Mouse (Mus musculus) E14TG2a.4 (cell line): ENCODE measurements around the gene Mrpl28.

Experiments
- CTCF ChIP-seq: conservative IDR thresholded peaks from 2 replicates; pipeline ENCODE4 v1.5.1; 2014; ENCODE audit warnings: low read length
- NANOG ChIP-seq: IDR thresholded peaks from 2 replicates; pipeline ENCODE4 v1.6.1; 2014; ENCODE audit warnings: borderline replicate concordance, low read length, mixed read lengths
- POU5F1 ChIP-seq: IDR thresholded peaks from 2 replicates; pipeline ENCODE4 v1.6.1; 2014; ENCODE audit warnings: low read length, borderline replicate concordance

- TF ChIP-seq CTCF (no peak), POU5F1 (no peak), NANOG (no peak)
Observed at GRCm38 (mm10) chr17:26111722-26112121, 11.6 kb upstream of the Mrpl28 start.
